Mouse (Mus musculus) right cerebral cortex, adult 18-20 months (tissue): ENCODE measurements at regions not wholly inside any gene's neighbourhood (a gene's known extent, or its start where the extent isn't known, plus 50 kb on each side); places are given as distances from the start of the nearest gene placed in this dataset.

Experiments used
- DNase-seq: peaks from one replicate; pipeline ENCODE4 v3.0.0; 2022; ENCODE audit warnings: mixed read lengths

GRCm38 (mm10) chr2:148551207-148551606 is 107.8 kb upstream of the Cd93 start:
- DNase-seq: no peak

GRCm38 (mm10) chr2:148549618-148550017 is 106.3 kb upstream of the Cd93 start:
- DNase-seq: no peak

- no peak for DNase-seq
These were observed 99.0 kb upstream of the Cd93 start for GRCm38 (mm10) chr2:148542340-148542739.

- no peak for DNase-seq
These were observed 94.6 kb upstream of the Cd93 start for GRCm38 (mm10) chr2:148537914-148538510.

GRCm38 (mm10) chr2:148537251-148537650 is 93.9 kb upstream of the Cd93 start:
- no peak for DNase-seq

- DNase-seq: no peak
These were observed 93.2 kb upstream of the Cd93 start for GRCm38 (mm10) chr2:148536608-148537007.

- peak; percentile 33 for DNase-seq
These were observed 92.3 kb upstream of the Cd93 start for GRCm38 (mm10) chr2:148535562-148536180.

GRCm38 (mm10) chr2:148532051-148532450 is 88.7 kb upstream of the Cd93 start:
- DNase-seq: no peak

GRCm38 (mm10) chr2:148530546-148530945 is 87.2 kb upstream of the Cd93 start:
- DNase-seq: no peak

- DNase-seq: no peak
These were observed 86.5 kb upstream of the Cd93 start for GRCm38 (mm10) chr2:148529900-148530299.

- DNase-seq: no peak
These were observed 84.4 kb upstream of the Cd93 start for GRCm38 (mm10) chr2:148527755-148528154.

- no peak for DNase-seq
These were observed 82.1 kb upstream of the Cd93 start for GRCm38 (mm10) chr2:148525496-148525895.

- no peak for DNase-seq
These were observed 80.0 kb upstream of the Cd93 start for GRCm38 (mm10) chr2:148523401-148523800.

- no peak for DNase-seq
These were observed 79.6 kb upstream of the Cd93 start for GRCm38 (mm10) chr2:148522936-148523335.

- no peak for DNase-seq
These were observed 78.7 kb upstream of the Cd93 start for GRCm38 (mm10) chr2:148521966-148522575.

- DNase-seq: no peak
These were observed 76.9 kb upstream of the Cd93 start for GRCm38 (mm10) chr2:148520291-148520690.

- DNase-seq: no peak
These were observed 76.4 kb upstream of the Cd93 start for GRCm38 (mm10) chr2:148519689-148520290.

GRCm38 (mm10) chr2:148517906-148518305 is 74.5 kb upstream of the Cd93 start:
- no peak for DNase-seq

- DNase-seq: peak; percentile 4
These were observed 66.8 kb upstream of the Cd93 start for GRCm38 (mm10) chr2:148510008-148510681.

- no peak for DNase-seq
These were observed 66.0 kb upstream of the Cd93 start for GRCm38 (mm10) chr2:148509357-148509756.

- DNase-seq: no peak
These were observed 64.2 kb upstream of the Cd93 start for GRCm38 (mm10) chr2:148507523-148507922.

- DNase-seq: no peak
These were observed 63.6 kb upstream of the Cd93 start for GRCm38 (mm10) chr2:148506966-148507365.

- no peak for DNase-seq
These were observed 62.3 kb upstream of the Cd93 start for GRCm38 (mm10) chr2:148505651-148506050.
